Mouse (Mus musculus) lung, postnatal 14 days (tissue): ENCODE measurements around the gene Ppp2r5e.
A peak's percentile ranks its signal among the peaks of the same experiment; 100 is the strongest.

Experiments
- DNase-seq: peaks from one replicate; pipeline ENCODE4 v3.0.0; 2021

Ppp2r5e gene

GRCm38 (mm10) chr12:75425882-75426281 is 170.2 kb downstream of the Ppp2r5e start:
- no peak for DNase-seq

DNA sequence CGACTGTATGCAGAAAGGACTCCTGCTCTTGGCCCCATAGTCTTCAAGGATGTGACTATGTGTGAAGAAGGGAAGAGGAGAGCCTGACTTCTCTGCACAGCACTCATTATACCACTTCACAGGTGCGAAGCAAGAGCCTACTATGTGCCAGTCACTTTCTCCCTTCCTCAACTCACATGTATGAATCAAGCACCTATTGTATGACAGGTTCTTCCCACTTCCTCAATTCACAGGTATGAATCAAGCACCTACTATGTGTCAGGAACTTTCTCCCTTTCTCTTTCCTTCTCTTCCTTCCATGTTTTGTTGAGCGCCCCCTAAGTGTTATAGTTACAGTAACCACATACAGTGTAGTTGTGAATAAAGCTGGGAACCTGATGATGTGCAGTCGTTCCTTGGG is 171.2 kb downstream of the Ppp2r5e start:
- no peak for DNase-seq

GRCm38 (mm10) chr12:75424359-75424758 is 171.7 kb downstream of the Ppp2r5e start:
- DNase-seq = no peak

DNA sequence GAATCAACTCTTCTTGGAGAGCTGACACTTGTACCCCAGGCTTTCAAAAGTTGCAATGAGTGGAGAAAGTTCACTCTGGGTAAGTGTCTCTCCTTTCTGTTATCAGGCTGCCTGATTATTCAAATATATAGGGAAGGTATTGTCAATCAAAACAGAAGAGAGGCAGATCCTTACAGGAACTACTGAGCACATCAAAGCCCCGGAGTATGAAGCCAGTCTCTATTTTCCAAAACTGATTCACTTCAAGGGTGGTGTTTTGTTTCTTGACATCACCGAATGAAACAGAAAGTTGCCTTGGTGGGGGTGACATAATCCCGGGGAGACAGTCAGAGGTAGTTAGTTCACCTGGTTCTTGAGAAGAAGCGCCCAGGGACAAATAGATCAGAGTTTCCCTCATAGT is 179.4 kb downstream of the Ppp2r5e start, which contains the start of gene Gphb5:
TSS of gene Gphb5 (minus strand) at position 101 of the 400 bp plus-strand sequence.
- no peak for DNase-seq

DNA sequence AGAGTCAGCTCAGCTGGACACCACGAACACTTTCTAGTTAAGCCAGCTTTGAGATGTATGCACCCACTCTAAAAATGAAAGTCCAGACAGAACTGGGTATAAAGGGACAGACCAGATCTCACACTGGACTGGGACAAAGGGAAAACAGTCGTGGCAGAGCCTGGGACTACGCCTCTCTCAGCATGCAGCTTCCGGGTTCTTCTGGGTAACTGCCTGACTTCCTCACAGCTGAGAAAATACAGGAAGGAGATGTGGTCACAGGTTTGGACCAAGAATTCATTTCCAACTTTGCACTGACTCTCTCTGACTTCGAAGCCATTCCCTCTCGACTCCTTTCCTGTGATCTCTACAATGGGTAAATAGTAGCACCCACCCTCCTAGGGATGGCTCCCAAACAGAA is 181.1 kb downstream of the Ppp2r5e start:
- DNase-seq = no peak

GRCm38 (mm10) chr12:75412964-75413363 is 183.1 kb downstream of the Ppp2r5e start:
- DNase-seq = peak; percentile 32
